Mouse (Mus musculus) erythroblast, adult 5-6 weeks (primary cell): ENCODE measurements around the gene Mtnr1b. TPM values are rescaled to one million over a fixed set of nuclear protein-coding genes. Genes with fewer than 3 reads are reported as not detected.
"Not testable (repeated sequence)": the region's sequence is repeated elsewhere in the genome, so short reads cannot be mapped to it uniquely, and the experiment has no call there.

Experiments used
- ATAC-seq: replicated peaks from 2 replicates; pipeline ENCODE4 v1.8.0; 2016; ENCODE audit warnings: moderate number of reproducible peaks, mild to moderate bottlenecking, moderate TSS enrichment, inconsistent platforms; ENCODE audit not compliant: poor library complexity, low FRiP score, severe bottlenecking
- total RNA-seq, 2 experiments: library from RNA; stranded (forward) in 1 of 2; stranded (reverse) in 1 of 2; fragments of 150-400 nt in 1 of 2; fragments of 200-764, 138-1000 nt in 1 of 2; gene quantifications; 2 replicates each; pipeline versions ENCODE4 v1.2.3 to v1.2.4; 2015 to 2017; ENCODE audit warnings: low replicate concordance in 2 of 2

Gene Mtnr1b
- total RNA-seq (2015; ENCODE audit: low replicate concordance) = not detected in 2 replicates
- total RNA-seq (2017; ENCODE audit: low replicate concordance) = not detected in 2 replicates

DNA sequence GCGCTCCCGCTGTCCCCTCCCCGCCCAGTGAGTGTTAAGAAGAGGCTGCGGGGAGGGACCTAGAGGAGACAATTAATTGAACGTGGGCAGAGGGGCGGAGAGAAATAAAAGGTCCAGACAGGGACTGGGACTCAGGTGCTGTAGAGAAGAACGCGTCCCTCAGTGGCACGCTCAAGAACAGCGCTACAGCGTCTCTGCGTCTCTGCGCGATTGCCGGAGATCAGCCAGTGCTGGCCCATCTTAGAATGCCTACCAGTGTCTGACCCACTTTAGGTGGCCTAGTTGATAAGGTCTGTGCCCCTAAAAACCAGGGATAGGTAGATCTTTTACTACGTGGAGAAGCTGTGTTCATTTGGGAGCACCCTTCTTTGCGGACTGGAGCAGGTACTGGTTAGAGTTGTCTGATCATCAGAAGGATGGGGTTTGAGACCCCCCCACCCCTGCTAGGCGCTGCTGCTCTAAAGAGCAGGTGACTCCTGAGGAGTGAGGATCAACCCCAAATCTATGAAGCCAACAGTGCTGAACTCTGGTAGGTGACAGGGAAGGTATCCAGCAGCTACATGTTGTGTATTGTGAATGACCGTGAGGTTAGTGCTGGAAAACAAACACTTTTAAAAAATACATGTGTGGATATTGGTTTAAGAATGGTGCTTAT, at the start of gene Mtnr1b:
Gene Mtnr1b, minus strand, starts transcription at position 51 of the 655 bp plus-strand sequence.
- no peak for ATAC-seq

DNA sequence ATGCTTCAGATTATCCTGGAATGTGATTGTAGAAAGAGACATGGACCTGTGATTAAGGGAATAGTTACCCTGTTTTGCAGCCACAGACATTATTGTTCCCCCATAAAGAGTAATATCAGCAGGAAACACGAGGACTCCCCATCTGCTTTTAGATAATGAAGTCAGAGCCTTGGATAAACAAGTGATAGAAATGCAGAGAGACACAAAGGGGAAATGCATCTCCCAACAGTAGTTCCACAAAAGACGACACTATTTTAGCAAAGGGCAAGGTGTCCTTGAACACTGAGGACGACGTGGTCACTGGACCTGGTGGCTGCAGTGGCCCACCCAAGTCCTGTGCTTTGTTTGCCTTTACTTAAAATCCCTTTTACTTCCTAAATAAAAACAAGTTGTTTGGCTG, 45.9 kb upstream of the Mtnr1b start:
- ATAC-seq = no peak

DNA sequence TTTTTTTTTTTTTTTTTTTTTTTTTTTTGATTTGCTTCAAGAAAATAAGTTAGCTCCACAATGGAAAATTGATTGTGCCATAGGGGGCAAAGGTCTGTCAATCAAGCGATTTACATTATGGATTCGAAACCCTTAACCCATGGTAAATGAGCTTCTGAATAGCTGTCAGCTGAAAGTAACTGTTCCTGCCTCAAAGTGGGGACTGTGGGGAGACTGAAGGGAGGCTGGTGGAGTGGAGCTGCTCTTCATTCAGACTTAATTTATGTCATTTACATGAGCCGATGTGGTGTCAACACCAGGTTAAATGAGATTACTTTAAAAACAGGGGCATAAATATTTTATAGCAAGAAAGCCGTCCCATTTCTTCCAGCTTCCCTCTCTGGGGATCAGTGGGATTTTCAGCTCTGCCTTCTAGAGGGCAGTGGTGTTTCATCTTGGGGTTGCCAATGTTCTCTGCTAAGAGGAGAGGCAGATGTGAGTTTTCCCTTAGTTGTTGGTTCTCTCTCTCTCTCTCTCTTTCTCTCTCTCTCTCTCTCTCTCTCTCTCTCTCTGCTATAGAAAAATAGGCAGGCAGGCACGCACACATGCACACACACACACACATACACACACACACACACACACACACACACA, 45.1 kb upstream of the Mtnr1b start:
- ATAC-seq = no peak

DNA sequence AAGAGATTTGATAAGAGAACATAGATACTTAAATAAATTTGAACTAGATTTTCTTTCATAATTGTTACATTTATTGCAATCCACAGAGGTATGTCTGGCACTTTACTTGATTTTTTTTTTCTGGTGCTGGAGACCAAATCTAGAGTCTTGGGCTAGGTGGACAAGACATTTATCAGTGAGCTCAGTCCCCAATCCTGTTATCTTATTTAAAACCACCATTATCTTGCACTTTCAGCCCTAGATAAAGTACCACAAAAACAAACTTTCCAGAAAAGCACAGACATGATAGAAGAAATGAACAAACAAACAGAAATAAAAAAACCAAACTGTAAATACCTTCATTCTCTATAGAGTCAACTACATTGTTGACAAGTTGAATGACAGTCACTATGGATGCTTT, 42.2 kb upstream of the Mtnr1b start:
- ATAC-seq = no peak

DNA sequence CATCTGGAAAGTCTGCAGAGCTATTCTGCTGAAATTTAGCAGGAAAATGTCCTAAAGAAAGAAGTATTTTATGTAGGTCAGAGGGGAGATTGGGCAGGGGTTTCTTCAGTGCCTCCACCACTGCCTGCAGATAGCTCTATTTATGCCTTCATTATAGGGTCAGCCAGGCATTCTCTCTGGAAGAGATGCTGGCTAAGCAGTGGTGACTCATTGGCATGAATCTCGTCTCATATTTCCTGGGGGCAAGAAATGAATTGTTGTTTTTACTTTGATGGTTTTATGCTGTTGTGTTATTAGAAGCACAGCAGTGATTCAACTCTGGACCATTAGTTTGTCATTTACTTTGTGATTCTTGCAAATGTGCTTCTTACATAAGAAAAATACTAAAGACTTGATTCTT, 38.4 kb upstream of the Mtnr1b start:
- ATAC-seq = no peak

DNA sequence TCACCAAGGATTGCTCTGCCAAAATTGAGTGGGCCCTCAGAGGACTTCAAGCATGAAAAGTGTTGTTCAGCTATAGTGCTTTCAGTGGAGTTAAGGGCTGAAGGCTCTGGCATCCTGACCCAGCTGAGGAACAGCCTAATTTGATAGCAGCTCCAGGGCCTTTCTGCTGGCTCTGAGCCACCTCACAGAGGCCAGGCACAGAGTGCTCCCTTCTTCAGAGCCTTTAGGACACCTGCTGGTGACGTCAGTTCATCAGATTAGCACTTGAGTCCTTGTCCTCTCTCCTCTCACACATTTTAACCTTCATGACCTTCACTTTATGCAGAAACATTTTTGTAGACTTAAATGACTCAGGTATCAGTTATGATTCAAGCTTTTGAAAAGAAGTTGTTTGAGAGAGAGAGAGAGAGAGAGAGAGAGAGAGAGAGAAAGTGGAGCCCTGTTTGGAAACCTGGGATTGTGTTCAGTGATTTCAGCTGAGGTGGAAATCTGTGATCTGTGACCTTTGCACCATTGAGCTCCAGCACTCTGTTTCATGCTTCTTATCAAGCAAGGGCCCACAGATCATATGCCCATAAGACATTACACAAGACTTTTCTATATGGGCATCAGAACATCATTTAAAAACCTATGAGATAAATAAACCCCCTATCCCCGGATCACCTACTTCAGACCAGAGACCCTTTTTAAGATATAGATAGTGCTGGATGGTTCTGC, 35.2 kb upstream of the Mtnr1b start:
- ATAC-seq = no peak

DNA sequence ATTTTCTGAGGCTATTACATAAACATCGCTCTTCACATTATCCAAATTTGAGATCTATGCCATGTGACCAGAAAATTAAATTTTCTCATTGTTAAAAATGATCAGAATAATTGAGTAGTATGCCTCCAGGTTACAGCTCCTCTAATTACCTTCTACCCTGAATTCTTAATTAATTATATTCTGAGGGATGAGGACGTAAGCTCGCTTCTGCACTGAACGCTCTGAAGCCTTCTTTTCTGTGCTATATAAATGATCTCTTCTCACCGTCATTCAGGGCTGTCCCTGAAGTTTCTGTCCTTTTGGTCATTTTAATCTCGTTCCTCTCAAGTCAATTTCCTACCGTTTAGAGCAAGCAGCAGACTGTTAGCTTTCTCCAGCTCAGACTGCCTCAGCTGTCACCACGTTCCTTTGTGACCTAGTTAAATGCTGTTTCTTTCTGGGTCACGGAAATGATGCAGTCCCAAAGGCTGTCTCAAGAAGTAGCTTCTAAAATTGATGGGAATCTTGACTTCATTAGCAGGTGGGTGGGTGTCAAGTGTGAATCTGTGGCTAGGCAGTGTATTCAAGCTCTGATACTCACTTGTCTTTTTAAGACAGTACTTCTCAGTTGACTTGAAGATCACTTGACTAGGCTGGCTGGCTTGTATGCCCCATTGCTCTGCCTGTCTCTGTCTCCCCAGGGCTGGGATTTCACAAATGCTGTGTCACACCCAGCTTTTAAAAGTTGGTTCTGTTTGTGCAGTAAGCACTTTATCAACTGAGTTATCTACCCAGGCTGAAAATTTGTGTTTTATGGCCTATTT, 29.8 kb upstream of the Mtnr1b start:
- ATAC-seq = no peak

DNA sequence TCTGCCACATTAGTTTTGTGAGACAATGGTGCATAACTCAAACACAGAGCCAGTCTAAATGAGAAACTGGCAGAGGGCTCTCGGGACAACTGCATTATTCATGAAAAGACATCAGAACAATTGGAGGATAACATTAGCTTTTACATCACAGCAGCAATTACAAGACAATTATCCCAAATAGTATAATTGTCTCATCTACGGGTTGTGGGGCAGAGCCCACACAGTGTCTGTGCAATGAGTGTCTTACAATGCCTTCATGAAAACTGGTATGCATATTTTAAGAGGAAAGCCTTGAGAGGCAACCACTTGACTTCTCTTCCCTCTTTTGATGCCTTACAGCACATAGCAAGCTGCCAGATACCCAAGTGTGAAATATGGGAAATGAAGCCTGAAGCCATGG, 23.8 kb upstream of the Mtnr1b start:
- ATAC-seq = no peak

DNA sequence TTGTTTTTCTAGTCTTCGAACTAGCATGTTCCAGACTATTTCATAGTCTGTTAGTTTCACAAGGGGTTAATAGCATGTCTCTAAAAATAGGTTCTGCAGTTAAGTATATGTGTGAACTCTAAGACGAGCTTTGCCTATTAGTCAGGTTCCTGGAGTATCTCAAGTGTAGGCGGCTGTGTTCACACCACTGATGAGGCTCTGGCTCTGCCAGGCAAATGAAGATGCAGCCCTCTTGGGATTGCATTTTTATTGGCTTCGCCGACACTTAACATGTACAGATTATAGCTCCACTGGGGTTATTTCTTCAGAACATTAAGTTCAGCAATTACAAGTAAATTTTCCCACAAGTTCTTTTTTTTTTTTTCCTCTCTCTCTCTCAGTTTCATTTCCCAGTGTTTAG, 12.4 kb upstream of the Mtnr1b start:
- ATAC-seq = no peak

DNA sequence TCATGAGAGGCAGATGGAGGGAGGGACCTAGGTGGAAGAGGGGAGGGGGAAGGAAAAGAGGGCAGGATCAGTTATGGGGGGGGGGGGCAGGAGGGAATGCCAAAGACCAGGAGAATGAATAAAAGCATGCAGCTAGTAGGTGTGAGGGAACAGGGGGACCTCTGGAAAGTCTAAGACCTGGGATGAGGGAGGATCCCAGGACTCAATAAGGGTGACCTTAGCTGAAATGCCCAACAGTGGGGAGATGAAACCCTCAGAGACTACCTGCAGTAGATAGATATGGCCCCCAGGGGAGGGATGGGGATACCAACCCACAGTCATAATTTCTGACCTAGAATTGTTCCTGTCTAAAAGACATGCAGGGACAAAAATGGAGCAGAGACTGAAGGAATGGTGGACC, 6.4 kb upstream of the Mtnr1b start:
- ATAC-seq = no peak

DNA sequence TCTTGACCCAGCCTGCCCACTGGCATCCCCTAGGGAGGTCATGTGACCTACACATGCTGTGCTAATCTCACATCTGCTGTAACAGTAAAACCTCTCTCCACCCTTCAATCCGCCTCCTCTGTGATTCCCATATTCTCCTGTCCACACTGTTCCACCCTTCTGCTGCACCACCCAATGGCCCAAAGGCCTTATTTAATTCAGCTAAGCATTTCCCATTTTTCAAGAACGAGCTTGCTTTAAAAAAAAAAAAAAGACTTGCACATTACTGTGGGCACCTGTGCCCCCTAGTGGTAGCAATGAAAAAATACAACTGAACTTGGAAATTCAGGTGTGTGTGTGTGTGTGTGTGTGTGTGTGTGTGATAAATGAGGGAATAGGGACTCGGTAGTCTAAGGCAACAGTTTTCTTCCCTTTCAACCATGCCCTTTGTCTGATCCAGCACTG, 5.8 kb upstream of the Mtnr1b start:
- ATAC-seq = no peak

DNA sequence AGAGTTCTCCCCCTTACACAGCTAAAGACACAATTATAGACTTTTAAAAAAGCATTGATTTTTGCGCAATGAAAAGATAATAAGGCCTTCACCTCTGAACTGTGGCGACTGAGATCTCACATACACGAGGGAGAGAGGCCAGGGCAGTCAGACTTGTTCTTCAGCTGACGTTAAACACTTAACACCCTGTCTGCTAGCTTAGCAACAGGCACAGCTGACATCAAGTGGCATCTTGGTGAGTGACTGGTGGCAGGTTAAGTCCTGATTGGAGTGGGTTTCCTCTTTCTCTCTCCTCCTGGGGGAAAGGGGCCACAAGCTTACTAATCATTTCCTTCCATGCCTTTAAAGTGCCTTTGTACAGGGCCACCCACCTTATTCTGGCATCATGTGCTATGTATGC, 4.3 kb downstream of the Mtnr1b start:
- no peak for ATAC-seq

DNA sequence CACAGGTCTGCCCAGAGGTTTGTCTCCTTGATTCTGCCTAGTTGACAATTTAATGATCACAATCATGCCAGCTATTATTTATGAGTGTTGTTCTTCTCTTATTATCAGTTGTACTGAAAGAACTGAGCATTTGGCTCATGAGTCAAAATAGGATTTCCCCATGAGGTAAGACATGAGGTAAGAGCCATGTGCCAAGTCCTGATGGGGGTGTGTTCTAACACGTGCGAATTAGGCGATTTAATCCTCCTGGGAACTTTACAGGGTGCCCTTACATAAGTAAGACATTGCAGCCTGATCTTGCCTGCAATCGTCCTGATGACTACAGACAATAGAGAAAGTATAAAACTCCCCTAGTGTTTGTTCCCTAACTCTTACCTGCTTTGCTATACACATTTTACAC, 4.9 kb downstream of the Mtnr1b start:
- ATAC-seq = no peak

DNA sequence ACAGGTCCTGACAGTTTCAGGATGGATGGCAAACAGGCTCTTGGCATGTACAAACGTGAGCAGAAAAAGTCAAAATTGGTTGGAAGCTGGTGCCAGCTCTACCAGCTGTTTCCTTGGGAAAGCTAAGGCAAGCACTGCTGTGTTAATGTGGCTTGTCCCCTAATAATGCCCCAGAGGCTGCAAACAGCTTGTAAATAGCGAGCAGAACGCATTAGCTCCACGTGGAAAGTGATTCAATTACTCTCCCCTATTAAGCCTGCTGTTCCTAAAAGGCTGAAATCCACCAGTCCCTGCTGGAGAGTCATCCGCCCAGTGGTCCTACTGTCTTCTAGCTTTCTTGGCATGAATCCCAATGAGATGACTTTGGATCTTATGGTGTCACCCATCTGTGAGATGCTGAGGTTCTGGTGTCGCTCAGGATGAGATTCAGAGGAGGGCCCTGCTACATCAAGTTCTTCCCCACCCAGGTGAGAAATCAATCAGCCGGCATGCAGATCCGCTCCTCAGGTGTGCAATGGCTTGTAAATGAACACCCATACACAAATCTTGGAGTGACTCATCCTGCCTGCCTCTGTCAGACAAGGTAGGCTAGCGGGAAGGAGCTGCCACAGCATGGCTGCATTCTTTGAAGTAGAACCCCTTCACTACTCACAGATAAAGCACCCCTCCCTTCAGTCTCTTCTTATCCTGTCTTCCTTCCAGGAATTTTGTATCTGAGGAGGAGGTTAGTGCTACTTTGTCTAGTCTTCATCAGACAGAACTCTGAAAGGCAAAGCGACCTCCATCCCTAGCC, 7.9 kb downstream of the Mtnr1b start:
- ATAC-seq = no peak

DNA sequence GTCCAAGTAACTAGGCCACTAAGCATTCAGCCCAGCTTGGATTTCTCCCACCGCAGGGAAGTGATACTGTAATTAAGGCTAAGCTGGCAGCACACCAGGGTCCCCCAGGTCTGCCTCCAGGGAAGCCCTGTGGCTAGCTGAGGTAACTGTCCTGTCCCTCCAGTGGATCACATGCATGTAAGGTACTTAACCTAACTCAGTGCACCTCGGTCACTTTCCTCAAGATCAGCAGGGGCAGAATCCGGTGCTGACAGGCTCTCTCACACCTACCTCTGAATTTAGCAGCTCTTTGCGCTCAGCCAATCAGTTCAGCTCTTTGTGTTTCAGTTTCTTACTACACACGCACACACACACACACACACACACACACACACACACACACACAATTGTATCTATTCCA, 13.0 kb downstream of the Mtnr1b start:
- no peak for ATAC-seq

DNA sequence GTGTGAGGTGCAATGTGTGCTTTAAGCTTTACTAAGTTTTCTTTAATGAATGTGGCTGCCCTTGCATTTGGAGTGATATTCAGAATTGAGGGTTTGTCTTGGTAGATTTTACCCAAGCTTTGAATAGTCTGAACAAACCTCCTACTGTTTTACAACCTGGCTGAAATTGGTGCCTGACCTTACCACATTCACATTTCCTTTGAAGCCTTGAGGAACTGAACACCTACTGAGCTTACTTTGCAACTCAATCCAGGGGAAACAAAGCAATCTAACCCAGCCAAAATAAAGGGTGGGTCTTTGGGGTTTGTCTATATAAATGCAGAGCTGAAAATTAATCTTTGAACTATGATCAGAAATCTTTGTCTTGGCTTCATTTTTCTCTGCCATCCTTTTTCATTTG, 23.6 kb downstream of the Mtnr1b start:
- no peak for ATAC-seq

DNA sequence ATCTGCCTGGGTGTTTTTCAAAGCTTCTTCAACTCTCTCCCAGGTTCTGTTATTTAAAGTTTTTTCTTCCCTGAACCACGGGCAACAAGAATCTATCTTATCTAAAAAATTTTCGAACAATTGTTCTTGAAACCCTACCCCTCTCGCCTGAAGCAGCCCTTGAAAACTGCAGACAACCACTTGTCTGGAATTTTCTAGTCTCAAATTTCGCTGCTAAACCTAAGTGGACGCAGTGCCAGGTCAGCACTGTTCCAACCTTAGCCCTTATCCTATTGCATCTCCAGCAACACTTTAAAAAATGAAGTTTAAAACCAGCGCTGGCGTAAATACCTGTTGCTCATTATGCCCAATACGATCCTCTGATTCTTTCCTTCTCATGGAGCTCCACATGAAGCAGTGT, 29.0 kb downstream of the Mtnr1b start:
- no peak for ATAC-seq

DNA sequence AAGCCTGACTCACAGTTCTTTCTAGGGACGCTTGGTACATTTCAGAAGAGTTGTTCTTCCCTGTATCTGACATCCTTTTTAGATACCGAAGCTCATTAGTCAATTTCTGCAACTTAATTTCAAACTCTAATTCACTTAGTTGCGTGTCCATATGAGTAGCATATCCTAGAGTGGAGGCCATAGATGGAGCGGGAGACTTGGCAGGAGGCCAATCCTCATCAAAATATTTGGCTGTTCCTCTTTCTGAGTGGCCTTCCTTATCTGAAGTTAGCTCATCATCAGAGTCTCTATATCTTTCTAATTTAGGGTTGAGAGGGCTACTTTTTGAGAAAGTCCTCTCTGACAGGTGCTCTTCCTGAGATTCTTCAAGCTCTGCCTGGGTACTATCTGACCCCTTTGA, 29.4 kb downstream of the Mtnr1b start:
- not testable (repeated sequence) for ATAC-seq
